Mouse (Mus musculus): ENCODE data around the gene Gm20521. TPM values are rescaled to one million over a fixed set of nuclear protein-coding genes. Genes with fewer than 3 reads are reported as not detected.

Gm20521 gene
- total RNA-seq (2021), result 1 to 10 TPM; 2.3 to 4.1 TPM
- long read RNA-seq, experiment 1, partial matches to known transcripts, result 6 of 15 reads
- long read RNA-seq, experiment 1, other reads (novel, unspliced or antisense), result 8 of 15 reads
- long read RNA-seq, experiment 2, partial matches to known transcripts, result 0 of 7 reads
- long read RNA-seq, experiment 2, other reads (novel, unspliced or antisense), result 7 of 7 reads

- DNase-seq (ENCODE audit: low spot score in 2 of 2), result peak; percentile 79 to 90
Observed at GRCm38 (mm10) chr14:54883154-54884021, at the start of gene Gm20521, which contains the start of gene Bcl2l2. Gm20521 (plus strand) TSS chr14:54883441. Bcl2l2 (plus strand) TSS chr14:54883377.

- no peak for DNase-seq (ENCODE audit: low spot score in 2 of 2)
Observed at GRCm38 (mm10) chr14:54843461-54843860, 39.8 kb upstream of the Gm20521 start.

GRCm38 (mm10) chr14:54855726-54856125 lies 27.5 kb upstream of the Gm20521 start:
- DNase-seq (ENCODE audit: low spot score in 2 of 2), result no peak

GRCm38 (mm10) chr14:54856703-54857102 lies 26.5 kb upstream of the Gm20521 start:
- DNase-seq (ENCODE audit: low spot score in 2 of 2), result no peak

- DNase-seq (ENCODE audit: low spot score in 2 of 2), result no peak
Observed at GRCm38 (mm10) chr14:54857891-54858290, 25.4 kb upstream of the Gm20521 start.

- peak in 1 of 2 experiments; percentile 41 for DNase-seq (ENCODE audit: low spot score in 2 of 2)
Observed at GRCm38 (mm10) chr14:54860511-54860910, 22.7 kb upstream of the Gm20521 start.

- peak; percentile 81 to 93 for DNase-seq (ENCODE audit: low spot score in 2 of 2)
Observed at GRCm38 (mm10) chr14:54863501-54864312, 19.5 kb upstream of the Gm20521 start.

GRCm38 (mm10) chr14:54864313-54865036 lies 18.8 kb upstream of the Gm20521 start:
- no peak for DNase-seq (ENCODE audit: low spot score in 2 of 2)

GRCm38 (mm10) chr14:54865626-54866025 lies 17.6 kb upstream of the Gm20521 start:
- no peak for DNase-seq (ENCODE audit: low spot score in 2 of 2)

- no peak for DNase-seq (ENCODE audit: low spot score in 2 of 2)
Observed at GRCm38 (mm10) chr14:54866268-54866667, 17.0 kb upstream of the Gm20521 start.

- DNase-seq (ENCODE audit: low spot score in 2 of 2), result no peak
Observed at GRCm38 (mm10) chr14:54866936-54867335, 16.3 kb upstream of the Gm20521 start.

GRCm38 (mm10) chr14:54868026-54868425 lies 15.2 kb upstream of the Gm20521 start:
- no peak for DNase-seq (ENCODE audit: low spot score in 2 of 2)

- no peak for DNase-seq (ENCODE audit: low spot score in 2 of 2)
Observed at GRCm38 (mm10) chr14:54870861-54871260, 12.4 kb upstream of the Gm20521 start, which contains the start of gene Homez. Homez (minus strand) TSS chr14:54870961.

- DNase-seq (ENCODE audit: low spot score in 2 of 2), result no peak
Observed at GRCm38 (mm10) chr14:54874165-54874564, 9.1 kb upstream of the Gm20521 start.

- no peak for DNase-seq (ENCODE audit: low spot score in 2 of 2)
Observed at GRCm38 (mm10) chr14:54875844-54876538, 7.2 kb upstream of the Gm20521 start.

GRCm38 (mm10) chr14:54876539-54877047 lies 6.6 kb upstream of the Gm20521 start:
- DNase-seq (ENCODE audit: low spot score in 2 of 2), result peak; percentile 79 to 90

- DNase-seq (ENCODE audit: low spot score in 2 of 2), result peak; percentile 33 to 72
Observed at GRCm38 (mm10) chr14:54877048-54877715, 6.1 kb upstream of the Gm20521 start, which contains the start of gene Ppp1r3e. Ppp1r3e (minus strand) TSS chr14:54877550.

- DNase-seq (ENCODE audit: low spot score in 2 of 2), result no peak
Observed at GRCm38 (mm10) chr14:54884022-54884712, 926 bp downstream of the Gm20521 start.

GRCm38 (mm10) chr14:54885309-54885708 lies 2.1 kb downstream of the Gm20521 start:
- DNase-seq (ENCODE audit: low spot score in 2 of 2), result no peak

Data from gastrocnemius, postnatal 4 days (tissue).